Comparison of ENCODE assay signal across 7 mouse cellular contexts in genomic region chr16:42169447-42170140, GRCm38 (mm10).
DNase-seq lines count a peak whose midpoint lies in the region; ATAC-seq lines count a peak whose summit lies in the region.

No protein-coding gene starts in this region.

- no peaks in the 10 kb centered on the region for H3K9me3 ChIP-seq in forebrain, embryonic 10.5 days
- H3K9me3 ChIP-seq in hindbrain, embryonic 14.5 days (ENCODE audit: control insufficient read depth, low read length): no peaks in the 10 kb centered on the region

- H3K36me3 ChIP-seq in forebrain, embryonic 10.5 days (replicated peaks): no peaks in the 10 kb centered on the region
- H3K36me3 ChIP-seq in hindbrain, embryonic 14.5 days (replicated peaks; ENCODE audit: control insufficient read depth, insufficient read depth): no peaks in the 10 kb centered on the region

- H3K4me1 ChIP-seq in forebrain, embryonic 10.5 days: no peaks in the 10 kb centered on the region
- H3K4me1 ChIP-seq in hindbrain, embryonic 14.5 days (replicated peaks; ENCODE audit: control insufficient read depth, insufficient read depth, low read length): no peaks in the 10 kb centered on the region

- H3K4me2 ChIP-seq in hindbrain, embryonic 14.5 days (replicated peaks): no peak overlapping the region

- ATAC-seq in hindbrain, embryonic 14.5 days (ENCODE audit: low FRiP score): peak; percentile 78; the same call in 1 of the 2 replicates
- peak; percentile 91 for ATAC-seq in megakaryocyte progenitor cell, adult 5-6 weeks (replicated peaks; ENCODE audit: poor library complexity)

- no peak overlapping the region for H3K4me3 ChIP-seq in forebrain, embryonic 10.5 days
- no peak overlapping the region for H3K4me3 ChIP-seq in hindbrain, embryonic 14.5 days (replicated peaks; ENCODE audit: low read length)

- 27% methylated on average over 8 of the region's 8 CpGs for WGBS in forebrain, embryonic 10.5 days
- 24% methylated on average over 8 of the region's 8 CpGs for WGBS in hindbrain, embryonic 14.5 days

- no peak overlapping the region for H3K27ac ChIP-seq in forebrain, embryonic 10.5 days
- no peak overlapping the region for H3K27ac ChIP-seq in hindbrain, embryonic 14.5 days

- H3K27me3 ChIP-seq in forebrain, embryonic 10.5 days (ENCODE audit: poor library complexity, severe bottlenecking): no peaks in the 10 kb centered on the region
- no peaks in the 10 kb centered on the region for H3K27me3 ChIP-seq in hindbrain, embryonic 14.5 days (ENCODE audit: control insufficient read depth, insufficient read depth, low read length)

- H3K9ac ChIP-seq in hindbrain, embryonic 14.5 days: no peak overlapping the region

- peak; percentile 77 for DNase-seq in NIH3T3 (ENCODE audit: low read depth)
- DNase-seq in brain, embryonic 18.5 days (ENCODE audit: low read depth, low spot score): peak; percentile 55
- peak; percentile 74 for DNase-seq in forebrain, embryonic 10.5 days (ENCODE audit: extremely low spot score, low spot score)
- DNase-seq in hindbrain, embryonic 14.5 days (ENCODE audit: low spot score): peak; percentile 91
- DNase-seq in layer of hippocampus, postnatal 14 days (ENCODE audit: low spot score in 2 of 2): peak; percentile 76 to 86
- DNase-seq in right cerebral cortex, postnatal 4 days: peak; percentile 85
